16 mouse cellular contexts compared by ENCODE assay signal in genomic region chr17:12128976-12129375, GRCm38 (mm10).
"Had no signal": no experiment of that assay in that cellular context is flagged by ENCODE, and none has a peak within 500 bp of the region (broad histone marks: within the 10 kb centered on the region; RNA-seq: fewer than 3 reads in every experiment).

No protein-coding gene starts in this region.

- ATAC-seq: lung, postnatal 0 days; midbrain, embryonic 15.5 days had no signal

- H3K4me3 ChIP-seq: layer of hippocampus, adult 2 months; left cerebral cortex, adult 2 months; limb, embryonic 10.5 days; liver, embryonic 15.5 days; midbrain, embryonic 15.5 days; neural tube, embryonic 12.5 days had no signal

- H3K9me3 ChIP-seq: limb, embryonic 10.5 days; liver, embryonic 15.5 days; midbrain, embryonic 15.5 days; neural tube, embryonic 12.5 days had no signal

- DNase-seq: kidney, adult 8-10 months; kidney, postnatal 4 days; lung, adult 2 months; lung, postnatal 36 days; spleen, adult 18-20 months; thymus, postnatal 4 days had no signal

- H3K4me2 ChIP-seq: liver, embryonic 11.5 days; liver, embryonic 15.5 days; midbrain, embryonic 11.5 days; midbrain, embryonic 15.5 days; neural tube, embryonic 12.5 days had no signal

- H3K27me3 ChIP-seq: liver, embryonic 15.5 days; midbrain, embryonic 15.5 days; neural tube, embryonic 12.5 days had no signal

- H3K4me1 ChIP-seq: midbrain, embryonic 15.5 days; neural tube, embryonic 12.5 days had no signal

- H3K9ac ChIP-seq: liver, embryonic 15.5 days; midbrain, embryonic 15.5 days; neural tube, embryonic 12.5 days had no signal

- H3K27ac ChIP-seq: kidney, postnatal 0 days; left cerebral cortex, adult 2 months; limb, embryonic 10.5 days; liver, embryonic 15.5 days; midbrain, embryonic 15.5 days; neural tube, embryonic 12.5 days had no signal
